Mouse (Mus musculus): ENCODE measurements around the gene Gja4. TPM values are rescaled to one million over a fixed set of nuclear protein-coding genes. Genes with fewer than 3 reads are reported as not detected.

The Gja4 gene
- polyA plus RNA-seq (2012; ENCODE audit: low replicate concordance), result 0.74 and 1.1 TPM in 2 replicates

GRCm38 (mm10) chr4:127313861-127314260, at the start of gene Gja4:
Gene Gja4, minus strand, starts transcription at chr4:127314039.

GRCm38 (mm10) chr4:127358018-127358417, 44.2 kb upstream of the Gja4 start, which contains the start of gene Gjb5:
Gene Gjb5, minus strand, starts transcription at chr4:127358181.

GRCm38 (mm10) chr4:127353951-127354438, 40.2 kb upstream of the Gja4 start, which contains the start of gene Gjb4:
Gene Gjb4, minus strand, starts transcription at chr4:127354081.

GRCm38 (mm10) chr4:127330181-127331100, 16.6 kb upstream of the Gja4 start, which contains the start of gene Gjb3:
Gene Gjb3, minus strand, starts transcription at chr4:127330844.

Other genes with a start within 250 kb of the Gja4 start
- gene Zmym6, start 236.7 kb downstream of the Gja4 start, polyA plus RNA-seq (2012; ENCODE audit: low replicate concordance), result 0.44 and 0.48 TPM in 2 replicates
- gene Tmem35b, start 190.3 kb downstream of the Gja4 start, polyA plus RNA-seq (2012; ENCODE audit: low replicate concordance), result 0.50 and 0.63 TPM in 2 replicates
- gene Dlgap3, start 144.8 kb downstream of the Gja4 start, polyA plus RNA-seq (2012; ENCODE audit: low replicate concordance), result 0.59 and 3.9 TPM in 2 replicates
- 14.9 and 20.2 TPM in 2 replicates for gene Smim12, start 70.3 kb downstream of the Gja4 start, polyA plus RNA-seq (2012; ENCODE audit: low replicate concordance)
- 0.36 TPM in 1 of 2 replicates, not detected in the other for gene Gjb3, start 16.8 kb upstream of the Gja4 start, polyA plus RNA-seq (2012; ENCODE audit: low replicate concordance)
- not detected in 2 replicates for gene Gjb4, start 40.0 kb upstream of the Gja4 start, polyA plus RNA-seq (2012; ENCODE audit: low replicate concordance)
- gene Gjb5, start 44.1 kb upstream of the Gja4 start, polyA plus RNA-seq (2012; ENCODE audit: low replicate concordance), result not detected in 2 replicates

Measured in leukemia stem cell, adult 10-12 weeks (primary cell).